Mouse (Mus musculus) cerebellum, adult 11-12 months (tissue): ENCODE data around the gene Uqcr11.

Source experiments
- DNase-seq: peaks from one replicate; pipeline ENCODE4 v3.0.0; 2022

Gene Uqcr11

GRCm38 (mm10) chr10:80398174-80398535 is 8.5 kb downstream of the Uqcr11 start:
- DNase-seq = no peak

DNA sequence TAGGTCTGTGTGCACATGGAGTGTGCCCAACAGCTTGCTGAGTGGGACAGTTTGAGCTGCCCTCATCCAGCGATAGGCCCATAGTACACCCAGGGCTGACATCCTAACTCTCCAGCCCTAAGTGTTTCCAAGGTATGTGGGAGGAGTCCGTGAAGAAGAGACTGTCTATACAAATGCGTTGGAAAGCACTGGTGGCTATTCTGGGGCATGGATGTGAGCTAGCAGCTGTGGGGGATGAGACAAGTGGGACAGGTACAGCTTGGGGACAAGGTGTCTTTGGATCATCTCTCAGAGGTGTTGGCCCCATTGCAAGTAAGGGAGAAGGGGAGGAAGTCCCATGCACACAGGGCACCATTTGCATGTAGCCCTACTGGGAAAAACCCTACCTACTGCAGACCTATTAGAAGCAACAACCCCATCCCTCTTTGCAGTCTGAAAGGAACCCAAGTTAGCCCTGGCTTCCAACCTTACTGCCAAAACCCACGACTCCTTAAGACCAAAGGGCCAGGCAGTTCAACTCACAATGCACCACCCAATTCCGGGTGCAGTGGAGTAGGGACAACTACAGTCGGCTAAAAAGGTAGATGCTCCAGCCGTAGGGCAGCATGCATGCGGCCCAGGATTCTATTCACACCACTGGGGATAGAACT is 9.0 kb downstream of the Uqcr11 start:
- peak; percentile 66 for DNase-seq

- peak; percentile 54 for DNase-seq
These were observed 9.7 kb downstream of the Uqcr11 start for GRCm38 (mm10) chr10:80396822-80397523.

GRCm38 (mm10) chr10:80395025-80395627 is 11.5 kb downstream of the Uqcr11 start:
- peak; percentile 56 for DNase-seq

DNA sequence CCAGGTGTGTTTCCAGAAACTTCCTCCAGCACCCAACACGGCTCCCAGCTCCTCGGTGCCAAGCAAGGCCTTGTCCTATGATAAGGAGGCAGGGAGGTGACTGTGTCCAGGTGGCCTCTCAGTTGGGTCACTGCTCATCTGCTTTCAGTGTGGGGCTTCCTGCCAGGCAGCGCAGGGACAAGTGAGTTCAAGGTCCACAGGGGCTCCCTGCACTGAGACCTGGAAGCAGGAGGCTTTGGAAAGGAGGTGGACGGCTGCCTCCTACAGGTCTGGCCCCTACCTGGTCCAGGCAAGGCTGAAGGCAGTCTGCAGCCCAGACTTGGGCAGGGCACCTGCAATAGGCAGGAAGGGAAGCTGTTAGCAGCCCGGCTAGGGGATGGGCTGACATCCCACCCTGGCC is 13.9 kb downstream of the Uqcr11 start:
- DNase-seq = peak; percentile 52

GRCm38 (mm10) chr10:80390697-80391096 is 15.9 kb downstream of the Uqcr11 start:
- DNase-seq = no peak

DNA sequence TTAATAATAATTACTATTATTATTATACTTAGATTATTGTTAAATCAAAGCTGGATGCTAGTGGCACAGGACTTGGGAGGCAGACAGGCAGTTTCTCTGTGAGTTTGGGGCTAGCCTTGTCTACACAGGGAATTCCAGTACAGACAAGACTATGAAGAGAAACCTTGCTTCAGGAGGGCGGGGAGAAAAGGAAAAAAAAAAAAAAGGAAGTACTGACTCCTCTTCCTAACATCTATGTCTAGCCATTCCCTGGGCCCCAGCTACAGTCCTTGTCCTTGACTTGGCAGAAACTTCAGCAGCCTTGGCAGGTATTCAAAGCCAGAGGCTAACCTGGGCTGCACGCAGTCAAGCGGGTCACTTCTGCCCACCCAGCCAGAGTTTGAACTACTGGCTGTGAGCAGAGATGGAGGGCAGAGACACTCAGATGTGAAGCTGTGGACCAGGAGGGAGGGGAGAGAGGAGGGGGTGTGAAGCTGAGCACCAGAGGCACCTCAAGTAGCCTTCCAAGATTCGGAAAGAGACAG is 17.4 kb downstream of the Uqcr11 start:
- peak; percentile 58 for DNase-seq

- peak; percentile 54 for DNase-seq
These were observed 17.9 kb downstream of the Uqcr11 start for GRCm38 (mm10) chr10:80388731-80389130.

GRCm38 (mm10) chr10:80387522-80387959 is 19.1 kb downstream of the Uqcr11 start, which contains the start of gene Mex3d:
Gene Mex3d (minus strand): TSS chr10:80387659.
- peak; percentile 82 for DNase-seq

DNA sequence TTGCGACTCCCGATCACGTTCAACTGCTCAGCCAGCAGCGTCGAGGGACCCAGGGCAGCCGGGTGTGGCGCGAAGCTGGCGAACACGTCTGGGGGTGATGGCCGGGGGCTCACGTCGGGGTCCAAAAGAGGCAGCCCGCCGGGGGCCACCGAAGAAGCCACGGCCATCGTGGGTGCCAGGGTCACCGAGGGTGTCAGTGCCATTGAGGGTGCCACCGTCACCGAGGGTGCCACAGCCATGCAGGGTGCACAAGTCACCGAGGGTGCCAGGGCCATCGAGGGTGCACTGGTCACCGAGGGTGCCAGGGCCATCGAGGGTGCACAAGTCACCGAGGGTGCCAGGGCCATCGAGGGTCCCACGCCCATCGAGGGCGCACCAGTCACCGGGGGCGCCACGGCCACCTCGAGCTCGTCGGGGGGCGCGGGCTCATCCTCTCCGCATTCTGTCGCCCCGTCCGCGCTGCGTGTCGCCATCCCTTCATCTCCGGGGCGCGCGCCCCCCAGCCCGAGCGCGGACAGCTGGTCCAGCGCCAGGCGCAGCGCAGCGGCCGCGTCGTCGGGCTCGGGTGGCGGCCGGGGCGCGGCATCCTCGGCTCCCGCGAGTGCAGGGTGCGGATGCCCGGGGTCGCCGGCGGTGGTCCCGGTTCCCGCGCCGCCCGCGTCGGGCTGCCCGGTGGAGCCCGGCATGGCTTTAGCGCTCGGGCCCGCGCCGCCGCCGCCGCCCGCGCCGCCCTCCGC is 19.7 kb downstream of the Uqcr11 start:
- DNase-seq = no peak

DNA sequence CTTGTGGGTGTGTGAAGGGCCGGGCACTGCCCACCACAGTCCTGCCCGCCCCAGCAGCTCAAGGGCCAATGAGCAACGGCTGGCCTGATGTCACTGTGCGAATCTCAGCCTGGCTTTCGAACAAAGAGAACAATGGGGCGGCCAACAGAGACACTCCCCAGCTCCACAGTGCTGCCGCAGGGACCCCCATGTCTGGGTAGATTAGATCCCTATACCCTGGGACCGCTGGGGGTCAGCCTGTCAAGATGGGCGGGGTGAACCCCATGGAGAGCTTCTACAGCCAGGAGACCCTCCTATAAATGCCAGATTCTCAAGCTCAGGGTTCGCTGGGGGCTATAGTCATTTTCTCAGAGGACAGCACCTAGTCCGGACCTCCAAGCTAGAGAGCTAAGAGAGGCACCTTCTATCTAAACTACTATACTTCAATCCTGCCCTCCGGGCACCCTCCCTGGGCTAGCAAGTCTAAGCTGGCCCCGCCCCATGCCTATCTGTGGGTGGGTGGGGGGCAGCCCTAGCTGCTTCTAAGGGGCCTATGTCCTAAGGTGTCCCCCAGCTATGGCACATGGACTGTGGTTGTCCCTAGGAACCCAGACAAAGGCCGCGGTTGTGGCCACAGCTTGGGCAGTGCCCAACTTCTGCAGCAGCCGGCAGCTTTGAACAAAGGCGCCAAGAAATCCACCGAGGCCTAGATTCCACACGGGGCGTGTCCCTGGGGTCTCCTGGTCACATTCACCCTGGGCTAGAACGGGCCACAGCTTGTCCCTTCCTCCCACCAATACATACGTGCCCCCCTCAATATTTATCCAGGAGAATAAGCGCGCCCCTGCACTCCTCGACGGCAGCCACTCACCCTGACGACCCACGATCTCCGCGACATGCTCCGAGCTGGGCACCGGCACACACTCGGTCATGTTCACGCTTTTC is 20.6 kb downstream of the Uqcr11 start:
- no peak for DNase-seq

DNA sequence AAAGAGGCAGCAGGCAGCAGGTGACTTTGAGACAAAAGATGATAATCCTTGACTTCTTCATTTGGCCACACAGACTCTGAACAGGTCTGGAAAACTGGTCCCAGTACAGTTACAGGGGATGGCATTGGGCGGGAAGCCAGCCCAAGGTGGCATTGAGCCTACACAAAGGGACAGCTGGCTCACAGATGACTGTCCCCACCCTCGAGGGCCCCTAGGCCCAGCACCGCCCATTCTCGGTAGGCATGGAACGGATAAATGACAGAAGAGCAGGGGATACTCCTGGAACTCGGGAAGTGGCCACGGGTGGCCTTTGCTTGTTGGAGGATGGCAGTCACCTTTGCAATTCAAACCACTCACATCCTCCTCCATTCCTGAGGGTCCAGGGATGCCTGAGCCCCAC is 21.3 kb downstream of the Uqcr11 start:
- no peak for DNase-seq

GRCm38 (mm10) chr10:80384709-80385108 is 21.9 kb downstream of the Uqcr11 start:
- no peak for DNase-seq

- DNase-seq = peak; percentile 54
These were observed 22.5 kb downstream of the Uqcr11 start for GRCm38 (mm10) chr10:80384115-80384639.

DNA sequence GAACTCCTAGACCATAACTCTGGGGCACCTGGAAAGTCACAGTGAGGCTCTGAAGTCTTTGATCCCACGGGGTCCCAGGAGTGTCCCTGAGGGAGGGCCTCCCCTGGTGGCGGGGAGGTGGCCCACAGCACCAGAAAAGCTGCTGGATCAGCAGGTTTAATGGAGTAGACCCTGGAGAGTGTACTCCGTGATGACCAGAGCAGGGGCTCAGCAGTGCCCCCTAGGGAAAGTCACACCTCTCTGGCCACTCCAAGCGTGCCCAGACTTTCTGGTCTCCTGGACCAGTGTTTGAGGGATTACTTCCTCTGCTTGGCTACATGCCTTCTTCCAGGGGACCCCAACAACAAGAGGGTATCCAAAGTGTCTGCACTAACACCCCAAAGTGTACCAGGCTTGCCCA is 23.2 kb downstream of the Uqcr11 start:
- DNase-seq = peak; percentile 54

DNA sequence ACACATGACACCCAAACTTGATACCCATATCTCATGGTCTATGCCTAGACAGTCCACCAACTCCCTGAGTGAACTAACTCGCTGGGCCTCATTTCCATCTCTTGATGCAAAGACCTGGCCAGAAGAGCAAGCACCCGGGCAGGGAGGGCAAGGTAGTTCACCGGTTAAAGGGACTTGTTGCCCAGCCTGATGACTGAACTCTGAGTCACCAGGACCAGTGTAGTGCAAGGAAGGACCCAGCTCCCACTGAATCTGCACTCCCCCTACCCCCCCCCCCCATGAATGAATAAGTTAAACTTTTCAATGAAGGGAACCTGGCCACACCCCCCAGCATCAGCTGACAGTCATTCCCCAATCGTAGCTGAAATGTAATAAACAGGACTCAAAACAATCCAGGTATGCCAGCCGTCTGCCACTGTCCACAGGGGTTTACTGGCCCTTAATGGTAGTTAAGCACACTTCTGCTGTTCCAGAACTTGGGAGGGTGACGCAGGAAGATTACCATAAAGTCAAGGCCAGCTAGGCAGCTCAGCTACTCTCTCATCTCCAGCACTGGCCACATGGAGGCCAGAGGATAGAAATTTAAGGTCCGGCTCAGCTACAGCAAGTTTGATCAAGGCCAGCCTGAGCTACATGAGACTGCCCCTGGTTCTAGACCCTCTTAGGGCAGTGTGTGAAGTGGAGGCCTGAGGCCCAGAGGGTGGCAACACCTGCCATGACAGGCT is 23.8 kb downstream of the Uqcr11 start:
- DNase-seq = no peak

- DNase-seq = no peak
These were observed 28.9 kb downstream of the Uqcr11 start for GRCm38 (mm10) chr10:80377716-80378115.

DNA sequence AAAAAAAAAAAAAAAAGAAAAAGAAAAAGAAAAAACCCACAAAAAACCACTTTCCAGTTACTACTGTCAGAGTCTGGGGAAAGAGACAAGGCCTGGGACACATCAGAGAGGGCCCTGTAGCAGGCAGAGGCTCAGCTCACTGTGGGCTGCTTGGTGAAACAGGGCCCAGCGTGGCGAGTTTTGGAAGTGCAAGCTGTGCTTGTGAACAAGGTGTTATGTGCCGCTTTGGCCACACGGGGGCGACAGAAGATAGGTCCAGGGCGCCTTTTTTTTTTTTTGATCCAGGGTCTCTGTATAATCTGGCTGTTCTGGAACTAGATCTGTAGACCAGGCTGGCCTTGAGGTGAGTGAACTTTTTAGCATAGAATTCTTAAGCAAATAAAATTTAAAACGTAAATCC is 30.5 kb downstream of the Uqcr11 start:
- peak; percentile 86 for DNase-seq

DNA sequence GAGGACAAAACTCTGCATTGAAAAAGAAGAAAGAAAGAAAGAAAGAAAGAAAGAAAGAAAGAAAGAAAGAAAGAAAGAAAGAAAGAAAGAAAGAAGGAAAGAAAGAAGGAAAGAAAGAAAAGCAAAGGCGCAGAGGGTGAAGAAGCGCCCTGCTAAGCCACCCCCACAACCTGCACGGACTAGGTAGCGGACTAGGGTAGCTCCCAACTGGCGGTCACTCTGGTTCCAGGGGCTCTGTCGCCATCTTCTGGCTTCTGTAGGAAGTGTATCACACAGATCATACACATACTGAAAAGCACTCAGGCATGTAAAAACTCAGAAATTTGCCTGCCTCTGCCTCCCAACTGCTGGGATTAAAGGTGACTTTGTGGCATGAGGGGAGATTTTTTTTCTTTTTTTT is 32.6 kb downstream of the Uqcr11 start:
- peak; percentile 81 for DNase-seq

- DNase-seq = no peak
These were observed 33.9 kb downstream of the Uqcr11 start for GRCm38 (mm10) chr10:80372706-80373105.

DNA sequence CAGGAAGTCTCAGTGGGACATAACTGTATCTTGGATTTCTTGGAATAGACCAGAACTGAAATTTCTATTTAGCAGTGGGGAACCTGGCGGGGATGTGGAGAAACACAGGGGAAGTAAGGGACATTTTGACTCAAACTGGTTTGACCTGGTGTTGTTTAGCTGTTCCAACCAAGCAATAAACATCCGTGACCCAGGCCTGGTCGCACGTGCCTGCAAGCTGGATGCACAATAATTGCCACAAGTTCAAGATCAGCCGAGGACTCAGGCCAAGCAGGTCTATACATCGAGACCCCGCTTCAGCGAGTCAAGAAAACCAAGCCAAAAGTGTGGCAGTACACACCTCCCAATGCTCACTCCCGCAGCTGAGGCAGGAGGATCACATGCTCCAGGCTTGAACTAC is 34.6 kb downstream of the Uqcr11 start:
- DNase-seq = no peak
